Mouse (Mus musculus) MEL (cell line): ENCODE data around the gene Tcf15. TPM values are rescaled to one million over a fixed set of nuclear protein-coding genes. Genes with fewer than 3 reads are reported as not detected.
A peak's percentile ranks its signal among the peaks of the same experiment; 100 is the strongest.

ENCODE experiments used
- DNase-seq: peaks from one replicate; pipeline ENCODE4 v3.0.0; 2011; ENCODE audit warnings: low read depth, low spot score
- H3K27ac ChIP-seq: 2 replicates; pipeline ENCODE4 v1.5.1; 2012; ENCODE audit warnings: low read depth, mild to moderate bottlenecking, control low read depth, low read length, moderate library complexity; ENCODE audit not compliant: control insufficient read depth
- H3K27me3 ChIP-seq, 2 experiments: fragments of 150-350 bp in 1 of 2; sonication (generic) in 1 of 2; 2 replicates each; pipeline ENCODE4 v1.6.1; 2012; ENCODE audit warnings: low read length in 2 of 2, mild to moderate bottlenecking in 2 of 2, improper control_type of control experiment in 1 of 2, moderate library complexity in 1 of 2; ENCODE audit not compliant: insufficient read depth in 2 of 2, control insufficient read depth in 1 of 2
- H3K36me3 ChIP-seq, 2 experiments: 2 replicates each; pipeline ENCODE4 v1.6.1; 2012 to 2014; ENCODE audit warnings: low read length in 2 of 2, improper control_type of control experiment in 1 of 2, inconsistent platforms in 1 of 2, mild to moderate bottlenecking in 1 of 2; ENCODE audit not compliant: insufficient read depth in 2 of 2, control insufficient read depth in 1 of 2
- H3K4me1 ChIP-seq, 2 experiments: fragments of 150-350 bp in 1 of 2; sonication (generic) in 1 of 2; 2 replicates each; pipeline ENCODE4 v1.6.1; 2012; ENCODE audit warnings: low read length in 2 of 2, improper control_type of control experiment in 1 of 2, mild to moderate bottlenecking in 1 of 2; ENCODE audit not compliant: insufficient read depth in 2 of 2, control insufficient read depth in 1 of 2
- H3K4me3 ChIP-seq, 2 experiments: fragments of 150-350 bp in 1 of 2; sonication (generic) in 1 of 2; 2 replicates each; pipeline ENCODE4 v1.5.1; 2012; ENCODE audit warnings: low read depth in 2 of 2, low read length in 2 of 2, mild to moderate bottlenecking in 2 of 2, moderate library complexity in 2 of 2, control low read depth in 1 of 2, improper control_type of control experiment in 1 of 2; ENCODE audit not compliant: control insufficient read depth in 1 of 2, insufficient read depth in 1 of 2
- H3K79me2 ChIP-seq: 2 replicates; pipeline ENCODE4 v1.6.1; 2012; ENCODE audit warnings: mild to moderate bottlenecking, low read length, moderate library complexity; ENCODE audit not compliant: control insufficient read depth, poor library complexity, insufficient read depth
- H3K9ac ChIP-seq: 2 replicates; pipeline ENCODE4 v1.6.1; 2012; ENCODE audit warnings: low read depth, mild to moderate bottlenecking, control low read depth, low read length, moderate library complexity; ENCODE audit not compliant: control insufficient read depth, poor library complexity, severe bottlenecking
- H3K9me3 ChIP-seq: fragments of 150-350 bp; sonication (generic); replicated peaks from 2 replicates; pipeline ENCODE4 v1.6.1; 2012; ENCODE audit warnings: mild to moderate bottlenecking, low read length, improper control_type of control experiment, moderate library complexity; ENCODE audit not compliant: insufficient read depth
- CHD1 ChIP-seq: IDR thresholded peaks from 2 replicates; pipeline ENCODE4 v1.6.1; 2012; ENCODE audit warnings: low read depth, mild to moderate bottlenecking, inconsistent platforms, low read length, improper control_type of control experiment
- CHD2 ChIP-seq: IDR thresholded peaks from 2 replicates; pipeline ENCODE4 v1.6.1; 2011; ENCODE audit warnings: low read length, improper control_type of control experiment
- CTCF ChIP-seq, 3 experiments: IDR thresholded peaks in 2 of 3; conservative IDR thresholded peaks in 1 of 3; 2 replicates each; pipeline ENCODE4 v1.5.1; 2011 to 2012; ENCODE audit warnings: low read length in 3 of 3, low read depth in 2 of 3, mild to moderate bottlenecking in 2 of 3, improper control_type of control experiment in 1 of 3, inconsistent platforms in 1 of 3, mixed read lengths in 1 of 3, moderate library complexity in 1 of 3; ENCODE audit not compliant: control insufficient read depth in 1 of 3, insufficient read depth in 1 of 3, poor library complexity in 1 of 3, severe bottlenecking in 1 of 3
- E2F4 ChIP-seq: IDR thresholded peaks from 2 replicates; pipeline ENCODE4 v1.6.1; 2011; ENCODE audit warnings: low read depth, low read length, improper control_type of control experiment, borderline replicate concordance
- ELF1 ChIP-seq: IDR thresholded peaks from 2 replicates; pipeline ENCODE4 v1.6.1; 2014; ENCODE audit warnings: low read depth, mild to moderate bottlenecking, inconsistent platforms, low read length, improper control_type of control experiment, moderate library complexity
- EP300 ChIP-seq, 2 experiments: IDR thresholded peaks; 2 replicates each; pipeline ENCODE4 v1.6.1; 2011; ENCODE audit warnings: improper control_type of control experiment in 2 of 2, low read length in 2 of 2, low read depth in 1 of 2, mild to moderate bottlenecking in 1 of 2
- ETS1 ChIP-seq: IDR thresholded peaks from 2 replicates; pipeline ENCODE4 v1.6.1; 2012; ENCODE audit warnings: low read depth, mild to moderate bottlenecking, inconsistent platforms, low read length, improper control_type of control experiment, moderate library complexity
- GABPA ChIP-seq: IDR thresholded peaks from 2 replicates; pipeline ENCODE4 v1.6.1; 2012; ENCODE audit warnings: low read depth, mild to moderate bottlenecking, inconsistent platforms, low read length, improper control_type of control experiment, moderate library complexity
- GATA1 ChIP-seq: IDR thresholded peaks from 2 replicates; pipeline ENCODE4 v1.6.1; 2011; ENCODE audit warnings: low read depth, low read length, improper control_type of control experiment
- MAFK ChIP-seq: IDR thresholded peaks from 2 replicates; pipeline ENCODE4 v1.6.1; 2011; ENCODE audit warnings: low read depth, mild to moderate bottlenecking, low read length, improper control_type of control experiment, borderline replicate concordance
- MAX ChIP-seq: IDR thresholded peaks from 2 replicates; pipeline ENCODE4 v1.6.1; 2011; ENCODE audit warnings: low read length, improper control_type of control experiment
- MXI1 ChIP-seq: IDR thresholded peaks from 2 replicates; pipeline ENCODE4 v1.6.1; 2011; ENCODE audit warnings: mild to moderate bottlenecking, low read depth, low read length, improper control_type of control experiment
- RAD21 ChIP-seq: IDR thresholded peaks from 2 replicates; pipeline ENCODE4 v1.6.1; 2011; ENCODE audit warnings: mild to moderate bottlenecking, low read depth, low read length, improper control_type of control experiment
- TCF12 ChIP-seq: IDR thresholded peaks from 2 replicates; pipeline ENCODE4 v1.6.1; 2014; ENCODE audit warnings: low read depth, mild to moderate bottlenecking, inconsistent platforms, low read length, improper control_type of control experiment, moderate library complexity
- USF1 ChIP-seq: IDR thresholded peaks from 2 replicates; pipeline ENCODE4 v1.6.1; 2014; ENCODE audit warnings: low read depth, mild to moderate bottlenecking, inconsistent platforms, low read length, improper control_type of control experiment, moderate library complexity
- ZC3H11A ChIP-seq: IDR thresholded peaks from 2 replicates; pipeline ENCODE4 v1.6.1; 2012; ENCODE audit warnings: low read depth, mild to moderate bottlenecking, inconsistent platforms, low read length, improper control_type of control experiment
- ZKSCAN1 ChIP-seq: IDR thresholded peaks from 2 replicates; pipeline ENCODE4 v1.6.1; 2012; ENCODE audit warnings: low read depth, mild to moderate bottlenecking, inconsistent platforms, low read length, improper control_type of control experiment, moderate library complexity
- ZNF384 ChIP-seq: IDR thresholded peaks from 2 replicates; pipeline ENCODE4 v1.6.1; 2012; ENCODE audit warnings: low read depth, mild to moderate bottlenecking, inconsistent platforms, low read length, improper control_type of control experiment
- polyA plus RNA-seq, 2 experiments: library from polyadenylated mRNA; stranded (reverse) in 1 of 2; unstranded in 1 of 2; fragments of >175 nt in 1 of 2; fragments of >200 nt in 1 of 2; gene quantifications; 2 replicates each; pipeline versions ENCODE4 v1.2.1 to v1.2.4; 2012; ENCODE audit warnings: low replicate concordance in 2 of 2, low read depth in 1 of 2; ENCODE audit not compliant: insufficient read length in 2 of 2, insufficient read depth in 1 of 2, missing spikeins in 1 of 2
- total RNA-seq: library from RNA; depleted of rRNA; stranded (reverse); fragments of 300-350 nt; gene quantifications from 2 replicates; pipeline ENCODE4 v1.2.3, GENCODE M21; 2012

Gene Tcf15
- total and polyA plus RNA-seq, 3 experiments, result not detected

DNA sequence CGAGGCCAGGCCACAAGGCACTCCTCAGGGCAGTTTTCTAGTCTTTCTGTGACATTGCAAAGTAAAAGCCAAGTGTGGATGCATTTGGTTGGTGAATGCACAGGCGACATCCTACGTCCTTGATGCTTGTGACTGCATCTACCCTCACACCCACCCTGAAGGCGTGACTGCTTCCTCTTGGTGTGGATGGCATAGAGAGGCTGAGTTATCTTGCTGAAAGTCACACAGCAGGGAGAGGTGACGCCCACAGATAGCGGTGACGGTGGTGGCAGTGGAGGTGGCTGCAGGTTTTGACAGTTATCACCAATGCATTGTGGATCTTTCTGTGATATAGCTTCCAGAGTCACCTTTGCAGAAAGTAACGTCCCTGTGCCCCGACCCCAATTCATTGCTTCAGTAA is 20.5 kb upstream of the Tcf15 start (continued):
- peak; percentile 90 for TF ChIP-seq ETS1

DNA sequence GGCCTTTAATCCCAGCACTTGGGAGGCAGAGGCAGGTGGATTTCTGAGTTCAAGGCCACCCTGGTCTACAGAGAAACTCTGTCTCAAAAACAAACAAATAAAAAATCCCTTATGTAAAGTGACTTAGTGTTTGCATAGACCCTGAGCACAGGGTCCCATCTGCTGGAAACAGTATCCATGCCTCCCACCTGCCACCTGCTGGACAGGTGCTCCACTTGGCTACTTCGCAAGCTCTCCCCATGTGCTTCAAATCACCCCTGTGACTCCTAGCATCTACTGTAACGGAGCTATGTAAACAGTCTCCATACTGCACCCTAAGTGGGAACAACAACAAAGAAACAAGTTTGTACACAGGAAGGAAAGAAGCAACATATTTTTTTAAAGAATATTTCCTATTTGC is 14.8 kb upstream of the Tcf15 start:
- H3K36me3 ChIP-seq, result peaks cover 0 to 5% of the 10 kb centered on the region in 2 experiments; a peak in 2 of 4 replicates
- H3K9ac ChIP-seq, result no peak overlapping the region
- no peaks in the 10 kb centered on the region for H3K79me2 ChIP-seq
- H3K27me3 ChIP-seq, result no peaks in the 10 kb centered on the region; a peak in 3 of 4 replicates
- H3K4me1 ChIP-seq, result peaks cover 6 to 14% of the 10 kb centered on the region in 2 experiments
- DNase-seq, result no peak
- TF ChIP-seq ELF1 (no peak), GATA1 (no peak), ZC3H11A (no peak), CTCF (IDR thresholded peaks at IDR 0.05 in 2 of 3, conservative IDR thresholded peaks at IDR 0.05 in 1 of 3; ENCODE audit: control insufficient read depth in 1 of 3, insufficient read depth in 1 of 3, low read depth in 2 of 3, low read length in 3 of 3, poor library complexity in 1 of 3, severe bottlenecking in 1 of 3) (peak in 2 of 3 experiments; percentile 6 to 15; a peak in 1 of 6 replicates)
- TF ChIP-seq, all 39 proteins: peak for 1
- Histone ChIP-seq H3K9me3 (no peaks in the 10 kb centered on the region), H3K4me3 (no peak overlapping the region), H3K27ac (no peak overlapping the region)

DNA sequence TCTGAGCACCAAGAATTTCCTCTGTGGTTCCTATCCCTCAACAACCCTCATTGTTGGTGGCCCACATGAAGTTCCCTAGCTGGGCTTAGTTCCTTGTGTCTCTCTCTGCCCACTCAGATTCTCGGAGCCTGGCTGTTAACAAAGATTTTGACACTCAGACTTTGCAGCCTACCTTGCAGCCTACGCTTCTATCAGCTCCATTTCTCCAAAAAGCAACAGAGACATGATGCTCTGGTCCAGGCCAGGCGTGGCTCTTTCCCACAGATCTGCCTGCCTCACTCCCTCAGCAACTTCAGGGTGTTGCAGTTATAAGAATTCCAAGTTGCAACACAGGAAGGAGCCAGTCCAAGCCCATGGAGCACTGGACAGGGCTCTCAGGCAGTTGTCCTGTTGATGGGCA is 13.6 kb upstream of the Tcf15 start:
- Histone ChIP-seq H3K27ac (no peak overlapping the region), H3K36me3 (no peaks in the 10 kb centered on the region), H3K9me3 (no peaks in the 10 kb centered on the region), H3K27me3 (no peaks in the 10 kb centered on the region; a peak in 3 of 4 replicates), H3K4me1 (peaks cover 0 to 3% of the 10 kb centered on the region in 2 experiments; a peak in 1 of 4 replicates), H3K79me2 (no peaks in the 10 kb centered on the region), H3K9ac (no peak overlapping the region)
- TF ChIP-seq USF1 (no peak), ZKSCAN1 (no peak), ZNF384 (no peak), MAX (no peak)
- TF ChIP-seq, all 39 proteins: peak for 0
- no peak overlapping the region for H3K4me3 ChIP-seq
- DNase-seq, result no peak

DNA sequence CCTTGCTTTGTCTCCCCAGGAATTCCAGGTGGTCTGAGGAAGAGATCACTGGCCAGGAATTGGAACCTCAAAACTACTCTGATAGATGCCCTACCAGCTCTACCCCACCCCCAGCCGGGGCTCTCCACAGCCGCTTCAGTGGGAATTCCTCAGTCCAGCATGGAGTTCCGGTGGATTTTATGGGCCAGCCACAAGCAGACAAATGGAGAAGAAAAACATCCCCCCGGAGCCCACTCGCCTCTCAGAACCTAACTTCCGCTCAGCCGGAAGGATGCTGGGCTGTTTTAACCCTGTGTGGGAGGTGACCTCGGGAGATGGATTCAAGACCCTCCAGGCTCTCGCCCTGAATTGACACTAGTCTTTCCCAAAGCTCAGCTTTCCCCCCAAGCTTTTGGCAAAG is 11.3 kb upstream of the Tcf15 start:
- H3K27me3 ChIP-seq, result peaks cover 0 to 1% of the 10 kb centered on the region in 2 experiments; a peak in 3 of 4 replicates

More for the DNA sequence above, 11.3 kb upstream of the Tcf15 start:
- TF ChIP-seq RAD21 (no peak), CHD1 (no peak), ELF1 (no peak), EP300 (IDR thresholded peaks at IDR 0.05; ENCODE audit: low read depth in 1 of 2, low read length in 2 of 2) (no peak), ETS1 (no peak), USF1 (no peak), CHD2 (no peak), TCF12 (no peak), GABPA (no peak), MAFK (no peak), E2F4 (no peak), MXI1 (no peak)
- no peaks in the 10 kb centered on the region for H3K36me3 ChIP-seq
- H3K27ac ChIP-seq, result no peak overlapping the region
- H3K9ac ChIP-seq, result no peak overlapping the region
- no peaks in the 10 kb centered on the region for H3K79me2 ChIP-seq
- DNase-seq, result no peak
- no peaks in the 10 kb centered on the region; a peak in 1 of 4 replicates for H3K4me1 ChIP-seq
- no peaks in the 10 kb centered on the region for H3K9me3 ChIP-seq
- no peak overlapping the region for H3K4me3 ChIP-seq
